Mouse (Mus musculus): ENCODE results near the gene Bex3.
"Not testable (repeated sequence)": the region's sequence is repeated elsewhere in the genome, so short reads cannot be mapped to it uniquely, and the experiment has no call there.

Bex3 gene

GRCm38 (mm10) chrX:136269743-136270392, at the start of gene Bex3:
Gene Bex3, plus strand, starts transcription at chrX:136270253.
- peak; percentile 97 for ATAC-seq (ENCODE audit: insufficient number of reproducible peaks, low FRiP score, low TSS enrichment)

- no peak for ATAC-seq (ENCODE audit: insufficient number of reproducible peaks, low FRiP score, low TSS enrichment)
Observed at GRCm38 (mm10) chrX:136223714-136224113, 46.3 kb upstream of the Bex3 start.

GRCm38 (mm10) chrX:136227768-136228167, 42.3 kb upstream of the Bex3 start:
- ATAC-seq (ENCODE audit: insufficient number of reproducible peaks, low FRiP score, low TSS enrichment): no peak

GRCm38 (mm10) chrX:136238118-136238517, 31.9 kb upstream of the Bex3 start:
- ATAC-seq (ENCODE audit: insufficient number of reproducible peaks, low FRiP score, low TSS enrichment): no peak

GRCm38 (mm10) chrX:136243181-136243580, 26.9 kb upstream of the Bex3 start:
- ATAC-seq (ENCODE audit: insufficient number of reproducible peaks, low FRiP score, low TSS enrichment): no peak

GRCm38 (mm10) chrX:136244574-136245229, 25.4 kb upstream of the Bex3 start, which contains the start of gene Tceal9:
Gene Tceal9, plus strand, starts transcription at chrX:136245079.
- peak; percentile 98 for ATAC-seq (ENCODE audit: insufficient number of reproducible peaks, low FRiP score, low TSS enrichment)

- peak; percentile 62 for ATAC-seq (ENCODE audit: insufficient number of reproducible peaks, low FRiP score, low TSS enrichment)
Observed at GRCm38 (mm10) chrX:136245521-136246071, 24.5 kb upstream of the Bex3 start.

GRCm38 (mm10) chrX:136248811-136249210, 21.2 kb upstream of the Bex3 start:
- ATAC-seq (ENCODE audit: insufficient number of reproducible peaks, low FRiP score, low TSS enrichment): no peak

- ATAC-seq (ENCODE audit: insufficient number of reproducible peaks, low FRiP score, low TSS enrichment): no peak
Observed at GRCm38 (mm10) chrX:136249671-136250070, 20.4 kb upstream of the Bex3 start.

GRCm38 (mm10) chrX:136252023-136252729, 17.9 kb upstream of the Bex3 start:
- no peak for ATAC-seq (ENCODE audit: insufficient number of reproducible peaks, low FRiP score, low TSS enrichment)

GRCm38 (mm10) chrX:136267720-136268119, 2.3 kb upstream of the Bex3 start:
- no peak for ATAC-seq (ENCODE audit: insufficient number of reproducible peaks, low FRiP score, low TSS enrichment)

- no peak for ATAC-seq (ENCODE audit: insufficient number of reproducible peaks, low FRiP score, low TSS enrichment)
Observed at GRCm38 (mm10) chrX:136268173-136268572, 1.9 kb upstream of the Bex3 start.

GRCm38 (mm10) chrX:136270393-136271111, 499 bp downstream of the Bex3 start:
- ATAC-seq (ENCODE audit: insufficient number of reproducible peaks, low FRiP score, low TSS enrichment): not testable (repeated sequence)

- no peak for ATAC-seq (ENCODE audit: insufficient number of reproducible peaks, low FRiP score, low TSS enrichment)
Observed at GRCm38 (mm10) chrX:136274542-136274941, 4.5 kb downstream of the Bex3 start.

- ATAC-seq (ENCODE audit: insufficient number of reproducible peaks, low FRiP score, low TSS enrichment): no peak
Observed at GRCm38 (mm10) chrX:136275386-136275785, 5.3 kb downstream of the Bex3 start.

- no peak for ATAC-seq (ENCODE audit: insufficient number of reproducible peaks, low FRiP score, low TSS enrichment)
Observed at GRCm38 (mm10) chrX:136277577-136277976, 7.5 kb downstream of the Bex3 start.

- ATAC-seq (ENCODE audit: insufficient number of reproducible peaks, low FRiP score, low TSS enrichment): no peak
Observed at GRCm38 (mm10) chrX:136278401-136278800, 8.3 kb downstream of the Bex3 start.

- ATAC-seq (ENCODE audit: insufficient number of reproducible peaks, low FRiP score, low TSS enrichment): no peak
Observed at GRCm38 (mm10) chrX:136279410-136279809, 9.4 kb downstream of the Bex3 start.

GRCm38 (mm10) chrX:136290817-136291281, 20.8 kb downstream of the Bex3 start:
- no peak for ATAC-seq (ENCODE audit: insufficient number of reproducible peaks, low FRiP score, low TSS enrichment)

- ATAC-seq (ENCODE audit: insufficient number of reproducible peaks, low FRiP score, low TSS enrichment): no peak
Observed at GRCm38 (mm10) chrX:136304295-136304694, 34.2 kb downstream of the Bex3 start.
